Mouse (Mus musculus) limb, embryonic 10.5 days (tissue): ENCODE measurements around the gene Gak. TPM values are rescaled to one million over a fixed set of nuclear protein-coding genes. Genes with fewer than 3 reads are reported as not detected.

Experiments
- DNase-seq: peaks from one replicate; pipeline ENCODE4 v3.0.0-alpha.2; 2017; ENCODE audit warnings: low spot score
- H3K27ac ChIP-seq: fragments of 300-500 bp; sonication (generic); 2 replicates; pipeline ENCODE4 v1.5.1; 2016; ENCODE audit warnings: mild to moderate bottlenecking
- H3K27me3 ChIP-seq: fragments of 300-500 bp; sonication (generic); 2 replicates; pipeline ENCODE4 v1.6.1; 2016; ENCODE audit warnings: low read depth, mild to moderate bottlenecking; ENCODE audit not compliant: poor library complexity, severe bottlenecking
- H3K36me3 ChIP-seq: fragments of 300-500 bp; sonication (generic); 2 replicates; pipeline ENCODE4 v1.6.1; 2016; ENCODE audit warnings: mild to moderate bottlenecking, moderate library complexity
- H3K4me1 ChIP-seq: fragments of 300-500 bp; sonication (generic); 2 replicates; pipeline ENCODE4 v1.6.1; 2016
- H3K4me3 ChIP-seq: fragments of 300-500 bp; sonication (generic); 2 replicates; pipeline ENCODE4 v1.5.1; 2016; ENCODE audit warnings: mild to moderate bottlenecking, moderate library complexity
- H3K9me3 ChIP-seq: fragments of 300-500 bp; sonication (generic); replicated peaks from 2 replicates; pipeline ENCODE4 v1.6.1; 2016; ENCODE audit warnings: mild to moderate bottlenecking
- WGBS: fragments of 180-500 bp; shearing (Covaris S2); methylation state at CpG from one replicate; pipeline ENCODE4 v1.1.7; 2016; 5-methylcytosine and 5-hydroxymethylcytosine counted together
- polyA plus RNA-seq: library from polyadenylated mRNA; unstranded; fragments of >200 nt; fragmentation: Nextera tagmentation; extraction: Ambion mirVana; gene quantifications from 2 replicates; pipeline ENCODE4 v1.2.1, GENCODE M21; 2016

Gene Gak
- polyA plus RNA-seq, 1 experiment from 2014 or later = 62.0 TPM

DNA sequence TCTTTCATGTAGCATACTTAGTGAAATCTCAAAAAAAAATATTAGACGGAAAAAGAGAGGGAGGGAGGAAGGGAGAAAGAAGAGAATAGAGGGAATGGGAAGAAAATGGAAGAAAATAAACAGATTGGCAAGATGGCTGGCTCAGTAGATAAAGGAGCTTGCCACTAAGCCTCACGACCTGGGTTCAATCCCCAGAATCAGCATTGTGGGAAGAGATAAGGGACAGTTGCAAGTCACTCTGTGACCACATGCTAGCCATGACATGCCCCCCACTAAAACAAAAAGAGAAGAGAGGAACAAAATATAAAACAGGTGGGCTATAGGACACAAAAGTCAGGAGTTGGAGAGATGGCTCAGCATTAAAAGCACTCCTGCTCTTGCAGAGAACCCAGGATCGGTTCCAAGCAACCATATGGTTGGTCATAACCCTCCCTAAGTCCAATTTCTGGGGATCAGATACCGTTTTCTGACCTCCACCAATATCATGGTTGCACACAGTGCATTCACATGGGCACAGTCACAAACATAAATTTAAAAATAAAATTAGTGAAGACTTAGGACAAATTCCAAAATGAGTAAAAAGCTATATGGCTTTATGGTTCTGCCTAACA is 3.4 kb downstream of the Gak start:
- peaks cover 18% of the 10 kb centered on the region for H3K4me1 ChIP-seq
- no peak overlapping the region for H3K27ac ChIP-seq
- 90% methylated on average over 4 of the region's 4 CpGs for WGBS
- no peaks in the 10 kb centered on the region for H3K9me3 ChIP-seq
- no peak for DNase-seq
- H3K36me3 ChIP-seq = peaks cover 36% of the 10 kb centered on the region
- no peaks in the 10 kb centered on the region for H3K27me3 ChIP-seq
- H3K4me3 ChIP-seq = no peak overlapping the region

DNA sequence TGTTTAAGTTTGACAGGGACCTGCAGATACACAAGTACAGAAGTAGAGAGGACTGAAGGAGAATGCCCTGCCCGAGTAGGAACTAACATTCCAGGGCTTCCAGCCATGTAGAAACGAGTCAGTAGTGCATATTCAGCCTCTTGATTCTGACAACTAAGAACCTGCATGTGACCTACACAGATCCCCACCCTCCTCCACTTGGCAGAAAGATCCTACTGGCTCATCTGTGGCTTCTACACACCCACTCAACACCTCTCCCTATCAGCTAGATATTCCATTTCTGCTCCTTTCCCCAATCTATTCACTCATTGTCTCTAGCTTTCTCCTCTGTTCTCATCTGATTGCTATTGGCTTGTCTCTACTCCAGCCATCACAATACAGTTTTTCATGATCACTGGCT is 7.7 kb downstream of the Gak start:
- Histone ChIP-seq H3K27ac (no peak overlapping the region), H3K4me1 (no peaks in the 10 kb centered on the region), H3K9me3 (no peaks in the 10 kb centered on the region), H3K27me3 (no peaks in the 10 kb centered on the region), H3K4me3 (no peak overlapping the region), H3K36me3 (peaks cover 69% of the 10 kb centered on the region)
- 88% methylated on average over 2 of the region's 2 CpGs for WGBS
- DNase-seq = no peak

DNA sequence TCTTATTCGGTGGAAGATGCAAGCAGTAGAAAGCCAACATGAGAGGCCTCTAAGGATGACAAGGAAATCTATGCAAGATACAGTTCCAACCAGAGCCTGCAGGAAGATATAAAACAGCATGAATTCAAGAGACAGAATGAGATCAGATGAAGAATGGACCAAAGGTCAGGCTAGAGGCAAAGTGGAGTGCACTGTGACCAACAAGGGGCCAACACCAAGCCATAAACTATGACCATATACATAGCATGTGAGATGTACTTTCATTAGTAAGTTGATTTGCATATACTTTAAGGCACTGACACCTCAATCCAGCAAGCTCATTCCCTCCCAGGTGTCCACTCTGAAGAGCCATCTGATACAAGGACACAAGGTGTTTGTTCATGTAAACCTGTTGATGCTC is 19.1 kb downstream of the Gak start:
- H3K36me3 ChIP-seq = peaks cover 97% of the 10 kb centered on the region
- WGBS = 85% methylated on average over 1 of the region's 1 CpGs

DNA sequence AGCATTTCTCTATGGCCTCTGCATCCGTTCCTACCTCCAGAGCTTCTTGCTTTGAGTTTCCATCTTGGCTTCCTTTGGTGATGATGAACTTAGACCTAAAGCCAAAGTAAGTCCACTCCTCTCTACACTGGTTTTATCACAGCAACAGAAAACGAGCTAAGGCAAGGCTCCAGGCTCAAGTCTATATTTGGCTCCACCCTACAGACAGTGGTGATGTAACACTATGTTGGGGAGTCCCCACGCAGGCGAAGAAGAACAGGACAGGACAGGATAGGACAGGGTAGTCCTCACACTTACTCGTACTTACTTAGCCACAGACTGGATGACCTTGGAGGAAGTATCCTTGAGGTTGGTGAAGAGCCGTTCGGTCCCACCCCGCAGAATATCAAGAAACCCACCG is 27.0 kb downstream of the Gak start:
- no peaks in the 10 kb centered on the region for H3K27me3 ChIP-seq
- no peaks in the 10 kb centered on the region for H3K9me3 ChIP-seq
- no peaks in the 10 kb centered on the region for H3K4me1 ChIP-seq
- peaks cover 94% of the 10 kb centered on the region for H3K36me3 ChIP-seq
- WGBS = 94% methylated on average over 9 of the region's 9 CpGs
- no peak for DNase-seq
- no peak overlapping the region for H3K4me3 ChIP-seq
- no peak overlapping the region for H3K27ac ChIP-seq

More for the DNA sequence above, 19.1 kb downstream of the Gak start:
- DNase-seq = no peak
- H3K9me3 ChIP-seq = no peaks in the 10 kb centered on the region
- no peak overlapping the region for H3K27ac ChIP-seq
- H3K4me1 ChIP-seq = no peaks in the 10 kb centered on the region
- H3K4me3 ChIP-seq = no peak overlapping the region
- H3K27me3 ChIP-seq = no peaks in the 10 kb centered on the region

DNA sequence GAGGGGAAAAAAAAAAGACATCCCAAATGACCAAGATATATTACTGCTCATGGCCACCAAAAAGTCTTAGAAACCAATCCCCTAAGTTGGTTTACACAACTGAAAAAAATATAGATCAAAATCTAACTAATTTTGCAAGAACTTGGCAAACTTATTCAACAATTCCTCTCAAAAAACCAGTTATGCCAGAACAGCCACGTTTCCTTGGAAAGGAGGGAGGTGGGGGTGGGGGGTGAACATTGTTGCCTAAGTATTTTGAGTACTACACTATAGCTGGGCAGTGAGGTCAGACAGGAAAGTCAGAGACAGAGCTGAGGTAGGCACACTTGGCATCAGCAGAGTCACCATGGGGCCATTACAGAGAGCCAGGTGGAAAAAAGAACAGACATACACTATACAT is 29.6 kb downstream of the Gak start:
- H3K36me3 ChIP-seq = peaks cover 94% of the 10 kb centered on the region
- no peak overlapping the region for H3K27ac ChIP-seq
- H3K4me3 ChIP-seq = no peak overlapping the region
- 87% methylated on average over 1 of the region's 1 CpGs for WGBS
- no peaks in the 10 kb centered on the region for H3K4me1 ChIP-seq
- no peaks in the 10 kb centered on the region for H3K9me3 ChIP-seq
- H3K27me3 ChIP-seq = no peaks in the 10 kb centered on the region
- DNase-seq = no peak

DNA sequence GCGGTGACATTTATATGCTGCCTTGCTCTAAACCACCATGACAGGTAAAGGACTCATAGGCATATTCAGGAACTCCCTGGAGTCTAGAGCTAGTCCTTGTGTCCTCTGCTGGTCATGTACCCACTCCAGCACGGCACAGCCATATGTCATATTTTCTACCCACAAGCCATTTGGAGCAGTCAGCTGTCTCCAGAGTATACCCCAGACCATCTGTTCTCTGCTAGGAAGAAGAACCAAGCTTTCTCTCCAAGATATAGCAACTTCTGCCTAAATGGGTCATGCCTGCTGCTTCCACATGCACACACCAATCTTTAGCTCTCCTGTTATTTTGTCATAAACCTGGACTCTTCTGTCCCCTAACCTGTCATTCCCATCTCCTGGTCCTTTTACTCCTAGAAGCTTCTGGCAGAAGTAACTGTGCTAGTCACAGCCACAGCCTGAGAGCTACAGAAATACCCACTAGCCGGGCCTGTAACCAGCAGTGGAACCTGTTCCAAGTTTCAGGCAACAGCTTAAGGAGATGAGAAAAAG is 48.1 kb downstream of the Gak start:
- Histone ChIP-seq H3K9me3 (no peaks in the 10 kb centered on the region), H3K36me3 (peaks cover 96% of the 10 kb centered on the region), H3K27ac (no peak overlapping the region), H3K4me1 (no peaks in the 10 kb centered on the region), H3K27me3 (no peaks in the 10 kb centered on the region), H3K4me3 (no peak overlapping the region)
- DNase-seq = no peak
- 96% methylated on average over 3 of the region's 3 CpGs for WGBS

DNA sequence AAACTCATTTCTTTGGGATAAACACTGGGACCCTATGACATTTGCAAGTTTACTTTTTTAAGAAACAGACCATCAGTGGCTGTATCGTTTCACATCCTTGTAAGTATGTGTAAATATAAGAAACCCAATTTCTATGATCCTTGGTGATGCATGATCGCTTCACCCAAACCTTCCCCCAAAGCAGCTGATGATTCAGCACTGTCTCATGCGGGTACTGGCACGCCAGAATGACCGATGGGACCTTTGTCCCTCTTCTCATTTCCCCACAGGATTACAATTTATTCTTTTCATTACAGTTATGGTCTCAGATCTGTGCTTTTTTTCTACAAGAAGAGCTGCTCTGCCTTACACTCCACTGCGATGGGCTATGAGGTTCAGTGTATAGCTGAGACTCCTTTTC is 56.5 kb downstream of the Gak start:
- H3K4me3 ChIP-seq = no peak overlapping the region
- H3K9me3 ChIP-seq = no peaks in the 10 kb centered on the region
- 96% methylated on average over 6 of the region's 6 CpGs for WGBS
- no peak overlapping the region for H3K27ac ChIP-seq
- H3K36me3 ChIP-seq = peaks cover 98% of the 10 kb centered on the region
- no peak for DNase-seq
- no peaks in the 10 kb centered on the region for H3K4me1 ChIP-seq
- no peaks in the 10 kb centered on the region for H3K27me3 ChIP-seq

DNA sequence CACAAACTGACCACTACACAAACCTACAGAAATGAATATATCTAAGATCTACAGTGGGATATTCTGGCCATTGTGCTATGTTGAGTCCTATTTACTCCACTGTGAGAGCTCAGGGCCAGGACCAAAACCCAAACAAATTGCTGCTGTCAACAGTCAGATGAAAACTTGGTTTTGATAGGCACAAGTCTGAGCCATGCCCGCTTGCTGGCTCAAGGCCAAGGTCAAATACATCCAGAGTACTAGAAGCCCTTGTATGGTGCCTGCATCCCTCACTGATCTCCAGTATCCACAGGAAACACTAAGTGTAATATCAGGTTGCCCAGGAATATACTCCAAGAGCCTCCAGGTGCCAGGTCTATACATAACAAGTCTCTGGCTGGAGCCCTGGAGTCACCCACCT is 58.6 kb downstream of the Gak start:
- no peaks in the 10 kb centered on the region for H3K9me3 ChIP-seq
- WGBS = 90% methylated on average over 1 of the region's 1 CpGs
- no peak overlapping the region for H3K27ac ChIP-seq
- no peaks in the 10 kb centered on the region for H3K4me1 ChIP-seq
- H3K27me3 ChIP-seq = no peaks in the 10 kb centered on the region
- H3K4me3 ChIP-seq = no peak overlapping the region
- no peak for DNase-seq
- H3K36me3 ChIP-seq = peaks cover 90% of the 10 kb centered on the region

DNA sequence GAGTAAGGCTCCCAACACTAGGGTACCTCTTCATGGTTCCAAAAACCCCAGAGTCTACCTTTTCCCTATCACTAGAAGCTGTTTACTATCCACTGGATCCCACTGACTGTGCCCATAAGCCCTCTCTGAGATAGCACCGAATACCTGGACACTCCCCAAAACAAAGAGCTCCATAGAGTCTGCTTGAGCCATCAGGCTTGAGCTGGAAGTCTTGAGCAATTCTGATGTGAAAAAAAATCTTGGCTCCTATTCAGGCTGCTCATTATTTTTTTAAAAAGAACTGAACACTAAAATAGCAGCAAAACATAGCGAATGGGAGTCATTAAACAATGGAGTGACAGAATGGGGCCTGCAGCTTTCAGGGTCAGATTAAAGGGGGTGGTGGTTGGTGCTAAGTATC is 62.5 kb downstream of the Gak start:
- DNase-seq = no peak
- no peak overlapping the region for H3K27ac ChIP-seq
- H3K9me3 ChIP-seq = no peaks in the 10 kb centered on the region
- WGBS = 97% methylated on average over 2 of the region's 2 CpGs
- no peaks in the 10 kb centered on the region for H3K4me1 ChIP-seq
- no peak overlapping the region for H3K4me3 ChIP-seq
- peaks cover 53% of the 10 kb centered on the region for H3K36me3 ChIP-seq
- H3K27me3 ChIP-seq = no peaks in the 10 kb centered on the region

DNA sequence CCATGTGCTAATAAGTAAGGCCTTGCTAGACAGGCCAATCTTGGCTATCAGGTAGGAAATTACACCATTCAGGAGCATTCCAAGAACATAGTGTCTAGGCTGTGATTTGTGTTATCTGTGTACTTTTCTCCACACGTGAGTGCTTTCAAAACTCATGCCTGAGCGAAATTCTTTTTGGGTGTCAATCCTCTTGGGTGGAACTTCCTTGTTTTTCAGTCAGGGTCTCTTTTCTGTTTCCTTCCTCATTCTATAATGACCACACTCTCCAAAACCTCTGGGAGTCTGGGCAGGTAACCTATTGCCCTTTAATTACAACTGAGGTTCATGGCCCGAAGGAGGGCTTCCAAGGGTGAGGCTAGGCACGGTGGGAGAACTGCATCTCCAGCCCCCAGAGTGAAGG is 63.0 kb downstream of the Gak start:
- no peak overlapping the region for H3K4me3 ChIP-seq
- WGBS = 89% methylated on average over 4 of the region's 4 CpGs
- no peaks in the 10 kb centered on the region for H3K9me3 ChIP-seq
- no peak overlapping the region for H3K27ac ChIP-seq
- no peaks in the 10 kb centered on the region for H3K27me3 ChIP-seq
- peaks cover 47% of the 10 kb centered on the region for H3K36me3 ChIP-seq
- H3K4me1 ChIP-seq = no peaks in the 10 kb centered on the region
- no peak for DNase-seq

DNA sequence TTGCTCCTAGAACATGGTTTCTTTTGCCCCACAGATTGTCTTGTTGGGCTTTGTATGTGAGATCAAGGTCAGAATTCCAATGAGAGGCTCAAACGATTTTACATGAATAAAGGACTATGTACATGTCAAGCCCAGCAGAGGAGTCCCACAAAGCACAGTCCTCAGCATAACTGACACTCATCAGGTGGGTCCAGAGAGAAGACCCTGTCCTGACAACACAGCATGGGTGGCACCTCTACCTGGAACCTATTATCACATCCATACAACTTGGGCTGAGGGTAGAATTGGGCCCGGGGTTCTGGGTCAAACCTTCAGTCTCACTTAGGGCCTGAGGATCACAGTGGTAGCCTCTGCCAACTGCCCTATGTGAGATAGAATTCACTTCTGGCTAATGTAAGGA is 64.2 kb downstream of the Gak start:
- no peak overlapping the region for H3K27ac ChIP-seq
- peaks cover 36% of the 10 kb centered on the region for H3K36me3 ChIP-seq
- no peaks in the 10 kb centered on the region for H3K4me1 ChIP-seq
- H3K4me3 ChIP-seq = no peak overlapping the region
- H3K27me3 ChIP-seq = no peaks in the 10 kb centered on the region
- no peaks in the 10 kb centered on the region for H3K9me3 ChIP-seq
- WGBS = 89% methylated on average over 2 of the region's 2 CpGs
- DNase-seq = no peak

DNA sequence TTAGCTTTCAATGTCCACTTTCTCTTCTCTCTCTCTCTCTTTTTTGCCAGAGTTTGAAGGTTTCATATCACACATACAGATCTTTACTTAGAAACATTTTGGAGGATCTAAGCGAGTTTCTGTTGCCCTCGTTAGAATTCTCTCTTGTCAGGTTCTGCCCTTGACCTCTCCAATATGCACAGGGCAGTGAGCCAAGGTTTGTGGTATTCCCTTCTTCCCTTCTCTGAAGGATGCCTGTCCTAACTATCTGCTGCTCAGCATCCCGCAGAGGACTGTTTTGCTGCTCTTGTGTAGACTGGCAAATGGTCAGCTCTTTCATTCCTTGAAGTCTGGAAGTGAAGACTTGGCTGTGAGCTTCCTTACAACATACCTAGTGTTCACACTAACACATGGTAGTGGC is 65.2 kb downstream of the Gak start:
- no peak for DNase-seq
- peaks cover 25% of the 10 kb centered on the region for H3K36me3 ChIP-seq
- H3K9me3 ChIP-seq = no peaks in the 10 kb centered on the region
- H3K4me1 ChIP-seq = no peaks in the 10 kb centered on the region
- 89% methylated on average over 3 of the region's 3 CpGs for WGBS
- no peak overlapping the region for H3K27ac ChIP-seq
- no peak overlapping the region for H3K4me3 ChIP-seq
- H3K27me3 ChIP-seq = no peaks in the 10 kb centered on the region

DNA sequence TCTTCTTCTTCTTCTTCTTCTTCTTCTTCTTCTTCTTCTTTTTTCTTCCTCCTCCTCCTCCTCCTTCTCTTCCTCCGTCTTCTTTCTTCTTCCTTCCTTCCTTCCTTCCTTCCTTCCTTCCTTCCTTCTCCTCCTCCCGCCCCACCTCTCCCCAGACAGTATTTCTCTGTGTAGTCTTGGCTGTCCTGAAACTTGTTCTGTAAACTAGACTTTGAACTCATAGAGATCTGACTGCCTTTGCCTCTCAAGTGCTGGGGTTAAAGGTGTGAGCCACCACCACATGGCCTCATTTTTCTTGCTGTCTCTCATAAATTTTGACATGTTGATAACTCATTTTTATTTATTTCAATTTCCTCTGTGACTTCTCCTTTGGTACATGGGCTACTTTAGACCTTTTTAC is 67.1 kb downstream of the Gak start:
- 89% methylated on average over 2 of the region's 2 CpGs for WGBS
- H3K4me3 ChIP-seq = no peak overlapping the region
- no peaks in the 10 kb centered on the region for H3K27me3 ChIP-seq
- DNase-seq = no peak
- no peak overlapping the region for H3K27ac ChIP-seq
- peaks cover 7% of the 10 kb centered on the region for H3K36me3 ChIP-seq
- no peaks in the 10 kb centered on the region for H3K4me1 ChIP-seq
- H3K9me3 ChIP-seq = no peaks in the 10 kb centered on the region

DNA sequence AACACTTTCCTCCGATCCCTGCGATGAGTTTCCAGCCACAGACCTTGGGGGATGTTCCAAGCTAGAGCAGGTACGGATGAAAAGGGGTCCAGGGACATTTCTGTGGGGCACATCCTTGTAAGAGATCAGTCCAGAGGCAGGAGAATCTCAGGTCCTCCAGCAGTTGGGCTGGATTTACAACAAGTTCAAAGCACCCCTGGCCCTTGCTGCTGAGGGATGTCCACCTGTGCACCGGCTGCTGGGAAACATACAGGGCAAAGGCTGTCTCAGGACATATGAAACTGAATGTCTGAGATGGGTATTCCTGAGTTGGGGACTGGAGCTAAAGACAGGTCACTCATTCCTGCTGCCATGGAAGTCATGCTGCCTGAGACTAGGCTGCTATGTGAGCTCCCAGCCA is 72.6 kb downstream of the Gak start:
- no peak for DNase-seq
- 75% methylated on average over 4 of the region's 4 CpGs for WGBS
- Histone ChIP-seq H3K9me3 (no peaks in the 10 kb centered on the region), H3K27me3 (peaks cover 1% of the 10 kb centered on the region), H3K27ac (no peak overlapping the region), H3K36me3 (no peaks in the 10 kb centered on the region), H3K4me3 (no peak overlapping the region), H3K4me1 (no peaks in the 10 kb centered on the region)
